Mouse (Mus musculus) layer of hippocampus, postnatal 10 days (tissue): ENCODE measurements around the gene Apba1. TPM values are rescaled to one million over a fixed set of nuclear protein-coding genes. Genes with fewer than 3 reads are reported as not detected.

Experiments used
- DNase-seq, 2 experiments: peaks; one replicate each; pipeline ENCODE4 v3.0.0; 2021; ENCODE audit warnings: low spot score in 2 of 2
- total RNA-seq, 2 experiments: library from RNA; stranded (reverse); gene quantifications; 2 replicates each; pipeline ENCODE4 v1.2.3; 2021

The Apba1 gene
- total RNA-seq, 2 experiments from 2014 or later: 214 to 218 TPM

GRCm38 (mm10) chr19:23924791-23925190, 166.1 kb downstream of the Apba1 start:
- DNase-seq: no peak

DNA sequence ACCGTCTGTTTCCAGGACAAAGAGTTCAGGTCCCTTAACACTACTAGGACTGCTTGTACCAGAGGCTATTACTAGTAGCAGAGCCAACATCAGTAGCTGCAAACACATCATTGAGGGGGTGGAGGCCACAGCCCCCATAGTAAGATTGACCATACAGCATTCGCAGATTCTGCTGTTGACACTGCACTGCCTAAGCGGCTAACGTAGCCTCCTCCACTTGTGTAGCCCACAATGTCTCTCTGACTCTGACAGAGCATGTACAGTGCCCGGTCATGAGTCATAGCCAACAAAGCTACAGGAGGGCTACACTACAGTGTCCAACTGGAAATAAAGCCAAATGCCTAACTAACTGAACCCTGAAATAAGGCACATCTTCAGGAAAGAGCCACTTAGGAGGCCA, 166.9 kb downstream of the Apba1 start:
- no peak for DNase-seq

DNA sequence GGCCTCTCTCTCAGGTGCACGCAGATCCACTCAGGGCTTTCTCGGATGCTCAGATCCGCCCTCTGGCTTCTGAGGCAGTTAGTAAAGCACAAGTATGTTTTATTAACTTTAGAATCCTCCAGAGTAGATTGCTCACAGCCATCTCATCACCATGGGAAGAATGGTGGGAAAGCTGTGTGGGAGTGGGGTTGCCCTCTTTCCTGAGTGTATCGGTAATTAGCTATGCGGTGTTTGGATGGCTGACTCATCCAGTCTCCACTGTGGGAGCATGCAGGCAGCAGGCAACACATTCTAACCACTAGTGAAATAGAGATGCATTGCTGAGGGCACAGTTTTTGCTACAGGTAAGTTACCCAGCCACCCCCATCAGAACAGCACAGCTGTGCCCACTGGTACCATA, 172.1 kb downstream of the Apba1 start:
- DNase-seq: no peak

DNA sequence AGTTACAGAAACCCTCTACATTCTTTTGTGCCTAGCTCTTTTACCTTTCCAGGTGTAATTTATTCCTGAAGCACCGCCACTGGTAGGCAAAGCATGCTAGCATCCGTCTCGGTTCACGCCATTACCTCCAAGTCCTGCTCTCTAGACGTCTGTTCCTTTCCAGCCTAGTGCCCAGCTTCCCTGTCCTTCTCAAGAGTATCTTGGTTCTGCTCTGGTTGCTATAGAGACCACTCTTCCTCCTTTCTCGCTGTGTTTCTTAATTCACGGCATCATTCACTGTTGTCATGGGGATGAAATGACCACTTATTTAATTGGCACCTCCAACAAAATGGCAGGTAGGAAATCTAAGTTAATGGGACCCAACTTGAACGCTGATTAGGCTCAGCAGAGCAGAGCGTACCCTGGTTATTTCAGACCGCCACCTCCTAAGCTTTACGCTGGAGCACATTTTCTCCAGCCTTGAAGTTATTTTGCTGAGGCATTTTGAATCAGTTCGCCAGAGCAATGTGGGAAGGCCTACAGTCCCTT, 182.8 kb downstream of the Apba1 start:
- no peak for DNase-seq

DNA sequence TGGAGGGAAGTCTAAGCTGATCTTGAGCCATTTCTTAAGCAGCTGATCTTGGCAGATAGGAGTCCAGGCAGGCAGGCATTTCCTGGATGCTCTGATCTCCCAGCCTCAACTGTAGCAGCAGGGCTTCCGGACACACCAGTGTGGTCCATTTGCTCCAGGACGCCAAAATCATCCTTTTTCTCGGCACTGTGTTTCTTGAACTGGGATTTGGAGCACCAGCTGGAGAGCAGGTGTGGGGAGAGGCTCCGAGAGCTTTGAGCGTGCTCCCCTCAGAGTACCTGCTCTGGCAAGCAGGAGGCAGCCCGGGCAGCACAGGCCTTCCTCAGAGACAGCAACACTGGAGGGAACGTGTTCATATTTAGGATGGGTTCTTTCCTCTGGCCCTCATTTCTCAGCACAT, 184.2 kb downstream of the Apba1 start:
- no peak for DNase-seq

GRCm38 (mm10) chr19:23946026-23946685, 187.5 kb downstream of the Apba1 start:
- no peak for DNase-seq

- no peak for DNase-seq
Measured at GRCm38 (mm10) chr19:23946751-23947150, 188.1 kb downstream of the Apba1 start.

- DNase-seq: no peak
Measured at GRCm38 (mm10) chr19:23947871-23948270, 189.2 kb downstream of the Apba1 start.

GRCm38 (mm10) chr19:23948301-23949000, 189.8 kb downstream of the Apba1 start:
- DNase-seq: no peak

DNA sequence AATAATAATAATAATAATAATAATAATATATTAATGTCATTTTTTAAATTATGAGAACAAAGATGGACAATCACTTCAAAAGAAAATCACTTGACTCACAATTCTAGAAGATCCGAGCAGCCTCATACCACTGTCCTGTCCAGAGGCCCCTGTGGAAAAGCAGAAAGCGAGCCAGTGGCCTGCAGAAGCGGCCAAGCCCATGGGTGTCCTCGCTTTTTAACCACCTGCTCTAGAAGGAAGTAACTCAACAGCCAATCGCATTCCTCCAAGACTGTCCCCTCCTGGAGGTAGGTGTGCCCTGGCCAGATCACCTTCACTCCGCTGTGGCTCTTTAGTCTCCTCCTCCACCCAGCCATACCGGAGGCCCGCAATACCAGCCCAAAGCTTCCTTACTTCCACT, 196.8 kb downstream of the Apba1 start:
- DNase-seq: no peak

GRCm38 (mm10) chr19:23956299-23956975, 197.8 kb downstream of the Apba1 start:
- DNase-seq: no peak

- DNase-seq: no peak
Measured at GRCm38 (mm10) chr19:23957563-23957962, 198.9 kb downstream of the Apba1 start.

GRCm38 (mm10) chr19:23958925-23959324, 200.2 kb downstream of the Apba1 start:
- no peak for DNase-seq

GRCm38 (mm10) chr19:23959870-23960269, 201.2 kb downstream of the Apba1 start:
- DNase-seq: no peak

- DNase-seq: peak; percentile 54 to 66
Measured at GRCm38 (mm10) chr19:23960275-23960674, 201.6 kb downstream of the Apba1 start.

DNA sequence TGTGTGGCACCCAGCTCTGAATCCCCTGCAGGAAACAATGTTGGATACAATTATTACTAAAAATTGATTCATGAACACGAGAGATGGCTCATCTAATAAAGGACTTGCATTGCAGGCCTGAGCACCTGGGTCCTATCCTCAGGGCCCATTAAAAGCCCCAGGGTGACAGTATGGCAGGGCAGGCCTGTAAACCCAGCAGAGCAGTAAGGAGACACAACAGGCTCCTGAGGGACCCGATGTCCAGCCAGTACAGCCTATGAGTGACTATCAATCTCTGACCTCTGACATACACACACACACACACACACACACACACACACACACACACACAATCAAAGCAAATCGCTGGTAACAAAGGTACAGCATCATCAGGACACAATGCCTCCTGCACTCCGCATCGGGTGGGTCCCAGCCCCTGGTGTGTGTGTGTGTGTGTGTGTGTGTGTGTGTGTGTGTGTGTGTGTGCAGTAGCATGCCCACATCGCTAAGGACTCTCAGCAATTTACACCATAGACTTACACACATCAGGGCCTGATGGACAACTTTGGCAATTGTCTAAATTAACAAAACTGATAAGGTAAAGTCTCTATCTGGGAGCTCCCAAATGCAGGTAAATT, 202.3 kb downstream of the Apba1 start:
- DNase-seq: no peak

DNA sequence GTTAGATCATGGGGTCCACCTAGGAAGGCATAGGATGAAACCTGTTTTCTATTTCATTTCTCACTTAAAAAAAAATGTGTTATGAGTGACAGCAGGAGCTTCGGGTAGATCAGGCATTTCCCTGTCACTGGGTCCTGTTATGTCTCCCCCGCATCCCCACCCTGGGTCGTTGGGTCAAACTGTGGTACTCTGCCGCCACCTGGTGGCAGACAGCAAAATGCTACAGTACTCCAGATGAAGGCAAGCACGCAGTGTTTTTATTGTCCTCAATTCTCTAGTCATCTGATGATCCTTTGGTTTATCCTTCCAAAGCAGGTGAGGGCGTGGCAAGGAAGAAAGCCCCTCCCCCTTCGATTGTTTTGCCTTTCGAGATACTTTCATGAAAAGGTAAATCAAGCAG, 202.8 kb downstream of the Apba1 start:
- DNase-seq: peak; percentile 86 to 87

- no peak for DNase-seq
Measured at GRCm38 (mm10) chr19:23964401-23964910, 205.8 kb downstream of the Apba1 start.

- DNase-seq: no peak
Measured at GRCm38 (mm10) chr19:23966376-23966775, 207.7 kb downstream of the Apba1 start.

DNA sequence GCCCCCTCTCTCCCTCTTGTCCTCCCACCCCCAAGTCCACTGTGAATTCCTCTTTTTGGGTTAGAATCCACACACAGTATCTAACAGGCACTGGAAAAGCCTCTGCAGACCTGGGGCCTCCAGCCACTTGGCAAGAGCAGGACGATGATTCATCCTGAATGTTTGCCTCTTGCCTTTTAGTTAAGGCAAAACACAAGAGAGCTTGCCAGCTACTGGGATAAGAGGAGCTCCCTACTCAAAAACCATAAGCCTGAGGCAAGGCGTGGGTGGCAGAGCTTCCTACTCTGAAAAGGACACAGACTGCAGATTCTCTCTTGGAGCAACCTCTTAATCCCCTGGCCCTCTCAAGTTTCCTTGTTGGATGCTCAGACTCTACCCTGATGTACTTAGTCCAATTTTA, 208.5 kb downstream of the Apba1 start:
- no peak for DNase-seq

- no peak for DNase-seq
Measured at GRCm38 (mm10) chr19:23968125-23968861, 209.6 kb downstream of the Apba1 start.
